Mouse (Mus musculus) stomach, embryonic 16.5 days (tissue): ENCODE measurements at regions not wholly inside any gene's neighbourhood (a gene's known extent, or its start where the extent isn't known, plus 50 kb on each side); places are given as distances from the start of the nearest gene placed in this dataset.
A peak's percentile ranks its signal among the peaks of the same experiment; 100 is the strongest.

Experiments
- ATAC-seq: fragments of 200-750 bp; cut with Nextera tagmentation; 2 replicates; pipeline ENCODE4 v1.8.0; 2017; ENCODE audit warnings: moderate number of reproducible peaks, moderate TSS enrichment; ENCODE audit not compliant: insufficient read depth, low FRiP score
- H3K27ac ChIP-seq: fragments of 300-500 bp; sonication (generic); 2 replicates; pipeline ENCODE4 v1.5.1; 2014; ENCODE audit warnings: low read length
- H3K27me3 ChIP-seq: fragments of 300-500 bp; sonication (generic); 2 replicates; pipeline ENCODE4 v1.6.1; 2014; ENCODE audit warnings: low read length, control low read depth, mixed read lengths; ENCODE audit not compliant: control insufficient read depth, insufficient read depth
- H3K36me3 ChIP-seq: fragments of 300-500 bp; sonication (generic); 2 replicates; pipeline ENCODE4 v1.6.1; 2014; ENCODE audit warnings: low read length; ENCODE audit not compliant: control insufficient read depth, insufficient read depth
- H3K4me1 ChIP-seq: fragments of 300-500 bp; sonication (generic); 2 replicates; pipeline ENCODE4 v1.6.1; 2014; ENCODE audit warnings: low read length, control low read depth, mixed read lengths; ENCODE audit not compliant: control insufficient read depth, insufficient read depth
- H3K4me2 ChIP-seq: fragments of 300-500 bp; sonication (generic); 2 replicates; pipeline ENCODE4 v1.6.1; 2014; ENCODE audit warnings: low read depth, low read length, mixed read lengths
- H3K4me3 ChIP-seq: fragments of 300-500 bp; sonication (generic); replicated peaks from 2 replicates; pipeline ENCODE4 v1.5.1; 2014; ENCODE audit warnings: mild to moderate bottlenecking, low read length
- H3K9ac ChIP-seq: fragments of 300-500 bp; sonication (generic); 2 replicates; pipeline ENCODE4 v1.6.1; 2014; ENCODE audit warnings: low read length
- H3K9me3 ChIP-seq: fragments of 300-500 bp; sonication (generic); replicated peaks from 2 replicates; pipeline ENCODE4 v1.6.1; 2016; ENCODE audit warnings: low read length, control low read depth; ENCODE audit not compliant: control insufficient read depth
- WGBS: fragments of 180-500 bp; shearing (Covaris S2); extraction: QIAGEN DNeasy Blood & Tissue Kit; methylation state at CpG from one replicate; pipeline ENCODE4 v1.1.7; 2014; 5-methylcytosine and 5-hydroxymethylcytosine counted together

- WGBS = 80% methylated on average over 8 of the region's 8 CpGs
- H3K4me1 ChIP-seq = no peaks in the 10 kb centered on the region
- no peaks in the 10 kb centered on the region for H3K36me3 ChIP-seq
- no peaks in the 10 kb centered on the region for H3K9me3 ChIP-seq
- H3K27me3 ChIP-seq = no peaks in the 10 kb centered on the region
- no peak overlapping the region for H3K27ac ChIP-seq
- H3K4me3 ChIP-seq = no peak overlapping the region
- no peak overlapping the region for H3K4me2 ChIP-seq
- no peak for ATAC-seq
- no peak overlapping the region for H3K9ac ChIP-seq
Measured at GRCm38 (mm10) chr6:13523463-13524202, 84.3 kb downstream of the Tmem168 start.

- no peaks in the 10 kb centered on the region for H3K9me3 ChIP-seq
- H3K9ac ChIP-seq = no peak overlapping the region
- no peak overlapping the region for H3K4me2 ChIP-seq
- H3K4me1 ChIP-seq = no peaks in the 10 kb centered on the region
- ATAC-seq = no peak
- H3K36me3 ChIP-seq = no peaks in the 10 kb centered on the region
- no peaks in the 10 kb centered on the region for H3K27me3 ChIP-seq
- H3K27ac ChIP-seq = no peak overlapping the region
- WGBS = 63% methylated on average over 3 of the region's 3 CpGs
- no peak overlapping the region for H3K4me3 ChIP-seq
Measured at GRCm38 (mm10) chr6:13514126-13514525, 93.8 kb downstream of the Tmem168 start.

GRCm38 (mm10) chr6:13476493-13477129, 131.3 kb downstream of the Tmem168 start:
- Histone ChIP-seq H3K27me3 (no peaks in the 10 kb centered on the region), H3K4me2 (no peak overlapping the region), H3K36me3 (no peaks in the 10 kb centered on the region), H3K27ac (no peak overlapping the region), H3K9ac (no peak overlapping the region), H3K9me3 (no peaks in the 10 kb centered on the region), H3K4me1 (no peaks in the 10 kb centered on the region), H3K4me3 (no peak overlapping the region)
- WGBS = 90% methylated on average over 5 of the region's 5 CpGs
- no peak for ATAC-seq

- Histone ChIP-seq H3K4me2 (no peak overlapping the region), H3K36me3 (no peaks in the 10 kb centered on the region), H3K9me3 (no peaks in the 10 kb centered on the region), H3K4me1 (no peaks in the 10 kb centered on the region), H3K9ac (no peak overlapping the region), H3K27ac (no peak overlapping the region), H3K4me3 (no peak overlapping the region), H3K27me3 (no peaks in the 10 kb centered on the region)
- WGBS = 73% methylated on average over 3 of the region's 3 CpGs
- no peak for ATAC-seq
Measured at GRCm38 (mm10) chr6:13449160-13449787, 158.6 kb downstream of the Tmem168 start.

- H3K9me3 ChIP-seq = no peaks in the 10 kb centered on the region
- no peak overlapping the region for H3K27ac ChIP-seq
- H3K4me3 ChIP-seq = no peak overlapping the region
- no peaks in the 10 kb centered on the region for H3K36me3 ChIP-seq
- ATAC-seq = peak; percentile 44; the same call in 1 of the 2 replicates
- H3K4me2 ChIP-seq = no peak overlapping the region
- H3K4me1 ChIP-seq = no peaks in the 10 kb centered on the region
- no peak overlapping the region for H3K9ac ChIP-seq
- H3K27me3 ChIP-seq = no peaks in the 10 kb centered on the region
Measured at GRCm38 (mm10) chr6:13413768-13414167, 189.0 kb upstream of the Vwde start.

- ATAC-seq = no peak
- H3K27ac ChIP-seq = no peak overlapping the region
- WGBS = 72% methylated on average over 3 of the region's 3 CpGs
Measured at GRCm38 (mm10) chr6:13413092-13413491, 188.3 kb upstream of the Vwde start.

GRCm38 (mm10) chr6:13384469-13384868, 159.7 kb upstream of the Vwde start:
- Histone ChIP-seq H3K4me2 (no peak overlapping the region), H3K36me3 (no peaks in the 10 kb centered on the region), H3K4me1 (no peaks in the 10 kb centered on the region), H3K9ac (no peak overlapping the region), H3K9me3 (no peaks in the 10 kb centered on the region), H3K27ac (no peak overlapping the region), H3K4me3 (no peak overlapping the region), H3K27me3 (no peaks in the 10 kb centered on the region)
- WGBS = 97% methylated on average over 1 of the region's 1 CpGs
- no peak for ATAC-seq

More at GRCm38 (mm10) chr6:13413092-13413491, 188.3 kb upstream of the Vwde start:
- Histone ChIP-seq H3K36me3 (no peaks in the 10 kb centered on the region), H3K9ac (no peak overlapping the region), H3K4me3 (no peak overlapping the region), H3K27me3 (no peaks in the 10 kb centered on the region), H3K9me3 (no peaks in the 10 kb centered on the region), H3K4me1 (no peaks in the 10 kb centered on the region), H3K4me2 (no peak overlapping the region)

GRCm38 (mm10) chr6:13383211-13383610, 158.4 kb upstream of the Vwde start:
- Histone ChIP-seq H3K4me3 (no peak overlapping the region), H3K36me3 (no peaks in the 10 kb centered on the region), H3K4me1 (no peaks in the 10 kb centered on the region), H3K9ac (no peak overlapping the region), H3K27me3 (no peaks in the 10 kb centered on the region), H3K9me3 (no peaks in the 10 kb centered on the region), H3K27ac (no peak overlapping the region), H3K4me2 (no peak overlapping the region)
- 82% methylated on average over 2 of the region's 2 CpGs for WGBS
- ATAC-seq = no peak

- Histone ChIP-seq H3K4me2 (no peak overlapping the region), H3K9me3 (no peaks in the 10 kb centered on the region), H3K36me3 (no peaks in the 10 kb centered on the region), H3K27me3 (no peaks in the 10 kb centered on the region), H3K4me3 (no peak overlapping the region), H3K4me1 (no peaks in the 10 kb centered on the region), H3K27ac (no peak overlapping the region), H3K9ac (no peak overlapping the region)
- 50% methylated on average over 3 of the region's 3 CpGs for WGBS
- ATAC-seq = no peak
Measured at GRCm38 (mm10) chr6:13380819-13381218, 156.1 kb upstream of the Vwde start.
